Mouse (Mus musculus) megakaryocyte, embryonic 14.5 days (primary cell): ENCODE data around the gene Dazl.

Experiments
- FLI1 ChIP-seq: IDR thresholded peaks from 2 replicates; pipeline ENCODE4 v1.6.1; 2012; ENCODE audit warnings: low read length, inconsistent platforms, mixed read lengths
- GATA1 ChIP-seq: IDR thresholded peaks from 3 replicates; pipeline ENCODE4 v1.6.1; 2012; ENCODE audit warnings: mixed read lengths, low read length, inconsistent platforms, borderline replicate concordance

DNA sequence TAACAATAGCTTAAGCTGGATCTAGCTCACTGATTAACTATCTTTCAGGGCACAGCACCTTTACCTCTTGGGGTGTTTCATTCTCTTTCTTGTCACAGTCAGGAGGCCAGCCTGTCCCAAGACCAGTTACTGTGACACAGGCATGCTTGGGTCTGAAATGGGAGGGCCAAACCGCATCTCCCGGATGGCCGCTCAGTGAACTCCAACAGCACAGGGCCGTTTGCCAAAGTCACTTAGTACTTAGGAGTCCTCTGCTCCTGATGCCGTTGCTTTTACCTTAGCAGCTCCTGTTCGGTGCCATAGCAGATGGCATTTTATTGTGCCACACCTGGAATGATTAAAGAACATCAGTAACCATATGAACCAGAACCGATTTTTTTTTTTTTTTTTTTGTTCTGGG is 5.4 kb upstream of the Dazl start:
- TF ChIP-seq GATA1 (no peak), FLI1 (no peak)
